Mouse (Mus musculus): ENCODE data around the gene Abhd16a. TPM values are rescaled to one million over a fixed set of nuclear protein-coding genes. Genes with fewer than 3 reads are reported as not detected.
A peak's percentile ranks its signal among the peaks of the same experiment; 100 is the strongest.

Gene Abhd16a
- polyA plus RNA-seq, 1 experiment from 2014 or later = 45.2 TPM

DNA sequence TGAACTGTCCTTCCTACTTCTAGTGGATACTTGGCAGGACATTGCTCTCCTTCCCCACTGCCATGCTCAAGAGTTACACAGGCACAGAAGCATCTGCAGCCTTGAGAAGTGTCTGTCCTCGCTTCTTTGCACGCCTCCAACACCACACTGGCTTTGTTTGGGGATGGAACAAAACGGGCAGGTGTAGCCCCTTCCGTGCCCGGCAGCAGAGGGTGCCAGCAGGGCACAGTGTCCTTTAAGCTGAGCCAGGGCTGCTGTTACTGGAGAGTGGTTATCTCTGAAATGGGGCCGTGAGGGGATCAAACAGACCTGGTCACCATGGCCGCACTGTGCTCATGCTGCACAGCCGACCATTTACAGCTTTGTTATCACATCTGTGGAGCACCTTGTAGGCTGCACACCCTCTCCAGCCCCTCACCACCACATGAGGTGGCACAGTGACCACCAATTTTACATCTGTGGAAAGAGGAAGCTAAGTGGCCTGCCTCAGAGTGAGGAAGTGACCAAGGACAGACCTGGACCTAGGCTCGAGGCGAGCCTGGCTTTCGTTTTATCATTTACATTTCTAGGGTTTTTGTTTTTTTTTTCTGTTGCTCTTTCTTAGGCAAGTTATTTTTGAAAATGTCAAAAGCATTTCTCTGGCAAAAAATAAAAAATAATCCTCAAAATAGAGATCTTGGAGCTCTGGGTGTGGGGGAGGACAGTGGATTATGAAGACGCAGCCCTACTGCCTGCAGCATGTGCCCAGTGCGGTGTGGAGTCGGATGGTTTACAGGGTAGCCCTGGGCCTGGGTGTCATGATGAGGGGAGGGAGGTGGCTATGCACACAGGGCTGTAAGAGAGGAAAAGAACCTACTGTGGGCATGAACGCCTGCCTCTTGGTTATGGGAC lies 5.7 kb downstream of the Abhd16a start:
- Histone ChIP-seq H3K27ac (ENCODE audit: low read depth, low read length) (no peak overlapping the region), H3K27me3 (ENCODE audit: control insufficient read depth, insufficient read depth, low read length) (no peaks in the 10 kb centered on the region), H3K4me1 (ENCODE audit: control insufficient read depth, insufficient read depth, low read length) (peaks cover 5% of the 10 kb centered on the region), H3K36me3 (ENCODE audit: control insufficient read depth, insufficient read depth, low read length) (peaks cover 5% of the 10 kb centered on the region; the same call in 1 of the 2 replicates), H3K9ac (ENCODE audit: low read length) (no peak overlapping the region), H3K9me3 (ENCODE audit: control insufficient read depth, low read length) (no peaks in the 10 kb centered on the region), H3K4me2 (no peak overlapping the region), H3K4me3 (ENCODE audit: low read depth, low read length) (no peak overlapping the region)
- no peak for DNase-seq (ENCODE audit: low spot score, missing footprints)
- ATAC-seq (ENCODE audit: low FRiP score) = no peak
- 91% methylated on average over 15 of the region's 15 CpGs for WGBS

DNA sequence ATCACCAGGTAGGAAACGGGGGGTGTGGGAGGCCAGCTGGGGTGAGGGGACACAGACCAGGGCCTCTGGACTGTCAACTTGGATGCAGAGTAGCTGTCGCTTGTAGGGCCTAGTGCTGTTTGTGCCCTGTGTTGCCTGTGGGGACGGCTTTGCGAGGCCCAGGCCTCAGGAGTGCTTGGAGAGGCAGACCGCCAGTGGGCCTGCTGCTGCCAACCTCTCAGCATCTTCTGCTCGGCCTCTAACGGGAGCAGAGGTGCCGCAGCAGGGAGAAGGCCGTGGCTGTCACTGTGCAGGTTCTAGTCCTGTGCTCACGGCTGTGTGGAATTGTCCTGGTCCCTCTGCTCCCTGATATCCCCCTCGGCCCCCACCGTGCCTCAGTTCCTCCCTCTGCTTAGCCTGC lies 7.5 kb downstream of the Abhd16a start:
- Histone ChIP-seq H3K9me3 (ENCODE audit: control insufficient read depth, low read length) (no peaks in the 10 kb centered on the region), H3K4me3 (ENCODE audit: low read depth, low read length) (no peak overlapping the region), H3K27ac (ENCODE audit: low read depth, low read length) (no peak overlapping the region), H3K4me2 (no peak overlapping the region), H3K36me3 (ENCODE audit: control insufficient read depth, insufficient read depth, low read length) (peaks cover 10% of the 10 kb centered on the region), H3K27me3 (ENCODE audit: control insufficient read depth, insufficient read depth, low read length) (no peaks in the 10 kb centered on the region), H3K4me1 (ENCODE audit: control insufficient read depth, insufficient read depth, low read length) (no peaks in the 10 kb centered on the region), H3K9ac (ENCODE audit: low read length) (no peak overlapping the region)
- ATAC-seq (ENCODE audit: low FRiP score) (no peak), DNase-seq (ENCODE audit: low spot score, missing footprints) (no peak)
- WGBS = 82% methylated on average over 12 of the region's 12 CpGs

DNA sequence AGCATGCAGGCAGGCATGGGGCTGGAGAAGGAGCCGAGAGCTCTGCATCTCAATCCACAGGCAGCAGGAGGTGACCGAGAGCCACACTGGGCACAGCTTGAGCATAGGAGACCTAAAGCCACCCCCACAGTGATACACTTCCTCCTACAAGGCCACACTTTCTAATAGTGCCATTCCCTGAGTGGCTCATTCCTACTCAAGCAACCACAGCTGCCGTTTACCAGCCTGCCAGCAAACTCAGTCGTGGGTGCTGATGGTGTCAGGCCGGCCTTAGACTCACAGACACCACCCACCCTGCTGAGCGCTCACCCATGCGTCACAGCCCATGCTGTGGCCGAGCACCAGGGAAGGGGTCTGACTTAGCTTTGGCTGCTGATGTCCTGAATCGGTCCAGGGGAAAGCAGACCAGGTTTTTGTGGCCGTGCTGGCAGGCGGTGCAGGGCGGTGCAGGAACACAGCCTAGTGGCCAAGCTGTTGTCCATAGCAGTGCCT lies 8.1 kb downstream of the Abhd16a start:
- Histone ChIP-seq H3K4me3 (ENCODE audit: low read depth, low read length) (no peak overlapping the region), H3K9ac (ENCODE audit: low read length) (no peak overlapping the region), H3K4me1 (ENCODE audit: control insufficient read depth, insufficient read depth, low read length) (no peaks in the 10 kb centered on the region), H3K9me3 (ENCODE audit: control insufficient read depth, low read length) (no peaks in the 10 kb centered on the region), H3K27ac (ENCODE audit: low read depth, low read length) (no peak overlapping the region), H3K27me3 (ENCODE audit: control insufficient read depth, insufficient read depth, low read length) (no peaks in the 10 kb centered on the region), H3K36me3 (ENCODE audit: control insufficient read depth, insufficient read depth, low read length) (peaks cover 10% of the 10 kb centered on the region), H3K4me2 (no peak overlapping the region)
- ATAC-seq (ENCODE audit: low FRiP score) (no peak), DNase-seq (ENCODE audit: low spot score, missing footprints) (peak; percentile 73)
- 70% methylated on average over 12 of the region's 12 CpGs for WGBS

DNA sequence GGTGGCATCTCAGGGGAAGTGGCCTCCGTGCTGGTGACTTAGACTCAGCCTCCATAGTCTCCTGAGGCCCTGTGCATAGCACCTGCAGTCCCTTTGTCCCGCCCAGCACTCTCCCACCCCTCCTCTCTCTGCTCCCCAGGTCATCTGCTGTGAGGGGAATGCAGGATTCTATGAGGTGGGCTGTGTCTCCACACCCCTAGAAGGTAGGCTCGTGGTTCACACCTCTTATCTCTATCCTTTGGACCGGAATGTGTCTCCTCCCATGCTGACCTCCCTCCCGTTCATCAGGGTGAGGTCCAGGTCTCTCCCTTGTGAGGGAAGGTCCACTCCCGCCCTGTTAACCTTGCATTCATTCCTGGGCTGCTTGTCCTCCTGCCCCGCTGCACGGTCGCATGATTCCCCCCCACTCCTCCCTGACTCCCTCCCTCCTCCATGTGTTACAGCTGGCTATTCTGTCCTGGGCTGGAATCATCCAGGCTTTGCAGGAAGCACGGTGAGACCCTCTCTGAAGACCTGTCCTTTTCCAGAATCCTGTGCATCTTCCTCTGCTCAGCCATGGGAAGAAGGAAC lies 11.2 kb downstream of the Abhd16a start:
- Histone ChIP-seq H3K4me3 (ENCODE audit: low read depth, low read length) (no peak overlapping the region), H3K4me2 (no peak overlapping the region), H3K36me3 (ENCODE audit: control insufficient read depth, insufficient read depth, low read length) (peaks cover 8% of the 10 kb centered on the region), H3K9ac (ENCODE audit: low read length) (no peak overlapping the region), H3K9me3 (ENCODE audit: control insufficient read depth, low read length) (no peaks in the 10 kb centered on the region), H3K4me1 (ENCODE audit: control insufficient read depth, insufficient read depth, low read length) (no peaks in the 10 kb centered on the region), H3K27me3 (ENCODE audit: control insufficient read depth, insufficient read depth, low read length) (no peaks in the 10 kb centered on the region), H3K27ac (ENCODE audit: low read depth, low read length) (no peak overlapping the region)
- DNase-seq (ENCODE audit: low spot score, missing footprints) = no peak
- WGBS = 77% methylated on average over 10 of the region's 10 CpGs
- ATAC-seq (ENCODE audit: low FRiP score) = no peak

DNA sequence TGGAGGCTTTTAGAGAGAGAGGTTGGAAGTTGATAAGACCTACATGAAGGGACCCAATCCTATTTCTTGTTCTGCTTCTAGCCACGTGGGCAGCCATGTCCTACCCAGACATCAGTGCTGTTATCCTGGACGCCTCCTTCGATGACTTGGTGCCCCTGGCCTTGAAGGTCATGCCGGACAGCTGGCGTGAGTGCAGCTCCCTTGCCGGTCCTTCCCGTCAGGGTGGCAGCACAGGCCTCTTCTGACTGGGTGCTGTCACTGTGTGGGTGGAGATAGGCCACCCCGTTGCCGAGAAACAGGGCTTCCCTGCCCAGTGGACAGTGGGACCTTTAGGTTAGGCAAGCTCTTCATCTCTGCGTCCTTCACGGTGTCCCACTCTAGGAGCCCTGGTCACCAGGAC lies 12.1 kb downstream of the Abhd16a start:
- Histone ChIP-seq H3K27ac (ENCODE audit: low read depth, low read length) (no peak overlapping the region), H3K36me3 (ENCODE audit: control insufficient read depth, insufficient read depth, low read length) (peaks cover 8% of the 10 kb centered on the region), H3K9ac (ENCODE audit: low read length) (no peak overlapping the region), H3K9me3 (ENCODE audit: control insufficient read depth, low read length) (no peaks in the 10 kb centered on the region), H3K4me1 (ENCODE audit: control insufficient read depth, insufficient read depth, low read length) (peaks cover 5% of the 10 kb centered on the region), H3K4me3 (ENCODE audit: low read depth, low read length) (no peak overlapping the region), H3K27me3 (ENCODE audit: control insufficient read depth, insufficient read depth, low read length) (no peaks in the 10 kb centered on the region), H3K4me2 (no peak overlapping the region)
- DNase-seq (ENCODE audit: low spot score, missing footprints) (no peak), ATAC-seq (ENCODE audit: low FRiP score) (no peak)
- WGBS = 89% methylated on average over 11 of the region's 11 CpGs

DNA sequence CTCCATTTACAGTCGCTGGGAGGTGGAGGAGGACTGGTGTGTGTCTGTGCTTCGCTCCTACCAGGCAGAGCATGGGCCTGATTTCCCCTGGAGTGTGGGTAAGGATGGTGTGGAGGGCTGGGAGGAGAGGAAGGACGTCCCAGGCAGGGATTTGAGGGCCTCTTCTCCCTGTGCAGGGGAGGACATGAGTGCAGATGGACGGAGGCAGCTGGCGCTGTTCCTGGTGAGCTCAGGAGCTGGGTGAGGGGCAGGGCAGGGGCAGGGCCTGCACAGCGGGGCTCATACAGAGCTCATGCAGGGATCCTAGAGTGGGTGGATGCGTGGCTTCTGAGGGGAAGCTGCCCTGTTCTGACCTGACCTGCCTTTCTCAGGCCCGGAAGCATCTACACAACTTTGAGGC lies 13.2 kb downstream of the Abhd16a start:
- no peak overlapping the region for H3K4me2 ChIP-seq
- H3K4me1 ChIP-seq (ENCODE audit: control insufficient read depth, insufficient read depth, low read length) = peaks cover 8% of the 10 kb centered on the region
- no peak overlapping the region for H3K4me3 ChIP-seq (ENCODE audit: low read depth, low read length)
- peaks cover 6% of the 10 kb centered on the region for H3K36me3 ChIP-seq (ENCODE audit: control insufficient read depth, insufficient read depth, low read length)
- no peak overlapping the region for H3K9ac ChIP-seq (ENCODE audit: low read length)
- H3K9me3 ChIP-seq (ENCODE audit: control insufficient read depth, low read length) = no peaks in the 10 kb centered on the region
- DNase-seq (ENCODE audit: low spot score, missing footprints) (no peak), ATAC-seq (ENCODE audit: low FRiP score) (no peak)
- H3K27ac ChIP-seq (ENCODE audit: low read depth, low read length) = no peak overlapping the region
- H3K27me3 ChIP-seq (ENCODE audit: control insufficient read depth, insufficient read depth, low read length) = no peaks in the 10 kb centered on the region
- WGBS = 76% methylated on average over 8 of the region's 8 CpGs

DNA sequence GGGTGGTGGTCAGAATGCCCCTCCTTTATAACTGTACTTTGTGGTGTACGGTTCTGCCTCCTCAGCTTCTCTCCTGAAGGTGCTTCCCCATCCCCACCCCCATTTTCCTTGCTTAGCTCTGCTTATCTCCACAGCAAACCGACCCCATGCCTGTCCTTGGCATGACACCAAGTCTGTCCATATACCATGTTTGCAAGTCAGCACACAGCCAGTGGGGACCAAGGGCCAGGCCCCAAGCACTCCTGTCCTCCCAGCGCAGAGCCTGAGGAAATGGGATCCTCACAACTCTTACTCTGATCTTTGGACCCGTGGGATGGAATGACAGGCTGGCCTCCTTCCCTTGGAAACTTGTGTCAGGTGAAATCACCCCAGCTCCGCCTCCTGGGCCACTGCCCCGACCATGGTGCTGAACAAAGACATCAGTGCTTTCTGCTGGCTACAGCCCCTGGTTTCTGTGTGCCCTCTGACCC lies 14.2 kb downstream of the Abhd16a start:
- Histone ChIP-seq H3K27me3 (ENCODE audit: control insufficient read depth, insufficient read depth, low read length) (no peaks in the 10 kb centered on the region), H3K4me1 (ENCODE audit: control insufficient read depth, insufficient read depth, low read length) (peaks cover 8% of the 10 kb centered on the region), H3K4me3 (ENCODE audit: low read depth, low read length) (no peak overlapping the region), H3K36me3 (ENCODE audit: control insufficient read depth, insufficient read depth, low read length) (peaks cover 4% of the 10 kb centered on the region), H3K9me3 (ENCODE audit: control insufficient read depth, low read length) (no peaks in the 10 kb centered on the region), H3K27ac (ENCODE audit: low read depth, low read length) (no peak overlapping the region), H3K9ac (ENCODE audit: low read length) (no peak overlapping the region), H3K4me2 (no peak overlapping the region)
- ATAC-seq (ENCODE audit: low FRiP score) = no peak
- 66% methylated on average over 6 of the region's 6 CpGs for WGBS
- DNase-seq (ENCODE audit: low spot score, missing footprints) = no peak

DNA sequence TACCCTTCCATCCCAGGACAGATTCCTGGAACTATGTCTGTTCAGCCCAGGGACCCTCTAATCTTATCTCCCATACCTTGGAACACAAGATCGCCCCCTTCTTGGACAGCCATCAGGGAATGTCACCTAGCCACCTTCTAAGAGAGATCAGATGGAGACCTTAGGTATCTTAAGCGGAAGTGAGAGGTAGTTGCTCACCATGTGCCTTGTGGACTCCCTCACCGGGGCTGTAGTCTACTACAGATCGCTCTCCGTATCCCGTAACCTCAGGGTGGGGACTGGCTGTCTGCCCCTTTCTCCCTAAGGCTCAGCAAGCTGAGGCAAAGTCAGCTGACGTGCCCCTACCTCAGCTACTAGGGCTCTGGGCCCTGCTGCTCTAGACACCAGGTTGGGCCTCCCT lies 15.0 kb downstream of the Abhd16a start:
- ATAC-seq (ENCODE audit: low FRiP score) = no peak
- Histone ChIP-seq H3K4me3 (ENCODE audit: low read depth, low read length) (no peak overlapping the region), H3K9ac (ENCODE audit: low read length) (no peak overlapping the region), H3K4me2 (no peak overlapping the region), H3K9me3 (ENCODE audit: control insufficient read depth, low read length) (no peaks in the 10 kb centered on the region), H3K4me1 (ENCODE audit: control insufficient read depth, insufficient read depth, low read length) (peaks cover 8% of the 10 kb centered on the region), H3K36me3 (ENCODE audit: control insufficient read depth, insufficient read depth, low read length) (peaks cover 4% of the 10 kb centered on the region), H3K27ac (ENCODE audit: low read depth, low read length) (no peak overlapping the region), H3K27me3 (ENCODE audit: control insufficient read depth, insufficient read depth, low read length) (no peaks in the 10 kb centered on the region)
- whole genome bisulfite sequencing = 95% methylated on average over 7 of the region's 7 CpGs
- DNase-seq (ENCODE audit: low spot score, missing footprints) = no peak

DNA sequence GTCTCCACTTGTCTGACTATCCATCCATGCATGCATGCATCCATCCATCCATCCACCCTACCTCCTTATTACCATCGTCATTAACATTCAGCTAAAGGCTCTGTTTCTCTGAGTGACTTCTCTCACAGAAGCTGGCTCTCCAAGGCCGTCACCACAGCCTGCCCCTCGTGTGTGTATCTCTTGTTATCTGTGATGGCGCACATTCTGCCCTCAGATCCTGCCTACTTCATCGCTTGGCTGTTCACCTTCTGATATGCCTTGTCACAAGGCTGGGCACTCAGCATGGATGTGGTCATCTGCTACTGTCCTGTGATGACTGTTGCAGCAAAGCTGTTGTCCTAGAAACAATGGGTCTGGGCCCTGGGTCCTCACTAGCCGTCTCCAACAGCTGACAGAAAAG lies 15.7 kb downstream of the Abhd16a start:
- Histone ChIP-seq H3K4me1 (ENCODE audit: control insufficient read depth, insufficient read depth, low read length) (peaks cover 8% of the 10 kb centered on the region), H3K9me3 (ENCODE audit: control insufficient read depth, low read length) (no peaks in the 10 kb centered on the region), H3K4me2 (no peak overlapping the region), H3K27me3 (ENCODE audit: control insufficient read depth, insufficient read depth, low read length) (no peaks in the 10 kb centered on the region), H3K36me3 (ENCODE audit: control insufficient read depth, insufficient read depth, low read length) (peaks cover 4% of the 10 kb centered on the region), H3K4me3 (ENCODE audit: low read depth, low read length) (no peak overlapping the region), H3K9ac (ENCODE audit: low read length) (no peak overlapping the region), H3K27ac (ENCODE audit: low read depth, low read length) (no peak overlapping the region)
- ATAC-seq (ENCODE audit: low FRiP score) (no peak), DNase-seq (ENCODE audit: low spot score, missing footprints) (no peak)
- 81% methylated on average over 6 of the region's 6 CpGs for WGBS
